Mouse (Mus musculus) neural tube, embryonic 14.5 days (tissue): ENCODE data around the gene Cadm4. TPM values are rescaled to one million over a fixed set of nuclear protein-coding genes. Genes with fewer than 3 reads are reported as not detected.
A peak's percentile ranks its signal among the peaks of the same experiment; 100 is the strongest.

Experiments used
- ATAC-seq: fragments of 200-750 bp; cut with Nextera tagmentation; 2 replicates; pipeline ENCODE4 v1.8.0; 2017; ENCODE audit warnings: low read depth, mild to moderate bottlenecking, moderate TSS enrichment, moderate library complexity
- H3K27ac ChIP-seq: fragments of 300-500 bp; sonication (generic); 2 replicates; pipeline ENCODE4 v1.5.1; 2014; ENCODE audit warnings: low read depth, mild to moderate bottlenecking, control low read depth, low read length, moderate library complexity, mixed read lengths
- H3K27me3 ChIP-seq: fragments of 300-500 bp; sonication (generic); 2 replicates; pipeline ENCODE4 v1.6.1; 2014; ENCODE audit warnings: low read length; ENCODE audit not compliant: control insufficient read depth, insufficient read depth
- H3K36me3 ChIP-seq: fragments of 300-500 bp; sonication (generic); 2 replicates; pipeline ENCODE4 v1.6.1; 2014; ENCODE audit warnings: low read length, mixed read lengths; ENCODE audit not compliant: control insufficient read depth, insufficient read depth
- H3K4me1 ChIP-seq: fragments of 300-500 bp; sonication (generic); 2 replicates; pipeline ENCODE4 v1.6.1; 2014; ENCODE audit warnings: low read length; ENCODE audit not compliant: control insufficient read depth, insufficient read depth
- H3K4me2 ChIP-seq: fragments of 300-500 bp; sonication (generic); 2 replicates; pipeline ENCODE4 v1.6.1; 2014; ENCODE audit warnings: mild to moderate bottlenecking, low read depth, low read length, control low read depth
- H3K4me3 ChIP-seq: fragments of 300-500 bp; sonication (generic); 2 replicates; pipeline ENCODE4 v1.5.1; 2014; ENCODE audit warnings: low read depth, low read length, control low read depth, mixed read lengths
- H3K9ac ChIP-seq: fragments of 300-500 bp; sonication (generic); replicated peaks from 2 replicates; pipeline ENCODE4 v1.6.1; 2014; ENCODE audit warnings: low read depth, mild to moderate bottlenecking, control low read depth, low read length, mixed read lengths
- H3K9me3 ChIP-seq: fragments of 300-500 bp; sonication (generic); 2 replicates; pipeline ENCODE4 v1.6.1; 2016; ENCODE audit warnings: low read length; ENCODE audit not compliant: control insufficient read depth
- WGBS: fragments of 180-500 bp; shearing (Covaris S2); extraction: QIAGEN DNeasy Blood & Tissue Kit; methylation state at CpG from one replicate; pipeline ENCODE4 v1.1.7; 2014; 5-methylcytosine and 5-hydroxymethylcytosine counted together
- polyA plus RNA-seq: library from polyadenylated mRNA; unstranded; fragments of >200 nt; fragmentation: Nextera tagmentation; extraction: Ambion mirVana; gene quantifications from 2 replicates; pipeline ENCODE4 v1.2.1, GENCODE M21; 2014

The Cadm4 gene
- polyA plus RNA-seq: 15.9 and 22.6 TPM in 2 replicates

DNA sequence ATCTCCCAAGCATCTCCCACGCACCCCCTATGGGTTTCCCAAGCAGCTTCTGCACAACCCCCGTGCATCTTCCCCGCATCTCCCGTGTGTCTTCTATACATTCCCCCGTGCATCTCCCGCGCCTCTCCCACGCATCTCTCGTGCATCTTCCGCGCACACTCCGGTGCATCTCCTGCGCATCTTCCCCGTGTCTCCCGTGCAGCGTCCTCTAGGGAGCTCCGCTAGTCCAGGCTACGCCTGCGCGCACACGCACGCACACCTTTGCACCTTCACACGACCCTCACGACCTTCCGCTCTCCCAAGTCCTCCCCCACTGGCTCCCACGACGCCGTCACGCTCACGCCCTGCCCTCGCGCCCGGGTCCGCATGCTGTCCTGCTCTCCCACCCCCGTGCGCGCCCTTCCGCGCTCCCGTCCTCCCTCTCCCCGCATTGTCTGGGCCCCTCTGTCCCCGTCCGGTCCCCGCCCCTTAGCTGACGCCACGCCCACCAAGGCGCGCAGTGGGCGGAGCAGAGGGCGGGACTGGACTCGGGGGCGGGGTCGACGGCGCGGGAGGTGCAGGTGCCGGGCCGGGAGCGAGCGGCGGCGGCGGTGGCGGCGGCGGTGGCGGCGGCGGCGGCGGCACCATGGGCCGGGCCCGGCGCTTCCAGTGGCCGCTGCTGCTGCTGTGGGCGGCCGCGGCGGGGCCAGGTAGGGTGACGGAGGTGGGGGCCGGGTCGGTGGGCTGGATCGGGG, at the start of gene Cadm4:
TSS of gene Cadm4 (plus strand) at position 550 of the 734 bp plus-strand sequence.
- peak within 1 kb of the TSS; percentile 92 for H3K9ac ChIP-seq
- peak within 1 kb of the TSS; percentile 88 for H3K27ac ChIP-seq
- H3K4me3 ChIP-seq: peak within 1 kb of the TSS; percentile 68
- WGBS: 1% methylated on average over 59 of the region's 83 CpGs
- H3K4me2 ChIP-seq: peak within 1 kb of the TSS; percentile 71
- no peaks in the 10 kb centered on the region; the same call in 1 of the 2 replicates for H3K27me3 ChIP-seq
- no peaks in the 10 kb centered on the region for H3K9me3 ChIP-seq
- H3K36me3 ChIP-seq: no peaks in the 10 kb centered on the region
- H3K4me1 ChIP-seq: peaks cover 43% of the 10 kb centered on the region
- ATAC-seq: peak; percentile 84

DNA sequence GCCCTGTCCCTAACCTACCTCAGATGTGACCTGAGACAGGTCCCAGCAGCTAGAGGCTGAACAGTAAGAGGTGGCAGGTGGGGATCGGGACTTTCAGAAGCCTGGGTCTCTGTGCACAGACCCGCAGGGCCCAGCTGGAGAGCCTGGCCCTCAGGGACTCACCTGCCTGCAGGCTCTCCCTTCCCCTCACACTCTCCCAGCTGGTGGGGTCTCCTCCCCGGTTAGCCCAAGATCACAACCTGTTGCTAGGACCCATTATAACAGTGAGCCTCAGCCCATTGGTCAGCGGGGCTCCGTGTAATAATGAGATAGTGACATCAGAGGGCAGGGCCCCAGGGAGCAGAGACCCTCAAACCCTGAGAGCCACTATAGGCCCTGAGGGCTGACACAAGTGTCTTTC, 46.5 kb upstream of the Cadm4 start:
- no peaks in the 10 kb centered on the region for H3K4me1 ChIP-seq
- no peak overlapping the region for H3K4me3 ChIP-seq
- WGBS: 75% methylated on average over 5 of the region's 5 CpGs
- no peaks in the 10 kb centered on the region for H3K9me3 ChIP-seq
- H3K36me3 ChIP-seq: no peaks in the 10 kb centered on the region
- no peak overlapping the region for H3K9ac ChIP-seq
- no peak overlapping the region for H3K4me2 ChIP-seq
- H3K27me3 ChIP-seq: no peaks in the 10 kb centered on the region
- no peak for ATAC-seq
- no peak overlapping the region for H3K27ac ChIP-seq

DNA sequence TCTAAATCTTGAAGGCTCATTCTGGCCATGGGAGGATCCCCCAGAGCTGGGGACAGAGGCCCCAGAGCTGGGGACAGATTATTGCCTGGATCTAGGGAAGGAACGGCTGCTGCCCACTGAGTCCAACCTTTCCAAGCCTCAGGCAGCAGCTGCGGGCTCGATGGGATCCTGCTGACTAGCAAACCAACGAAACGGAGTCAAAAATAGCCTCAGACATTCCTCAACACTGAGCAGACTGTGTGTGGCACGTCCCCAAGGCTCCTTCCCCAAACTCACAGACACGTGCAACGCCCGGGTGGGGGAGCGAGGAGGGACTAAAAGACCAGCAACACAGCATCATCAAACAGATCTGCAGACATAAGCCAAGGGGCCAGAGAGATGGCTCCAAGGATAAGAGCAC, 43.8 kb upstream of the Cadm4 start:
- H3K36me3 ChIP-seq: no peaks in the 10 kb centered on the region
- no peak overlapping the region for H3K27ac ChIP-seq
- H3K27me3 ChIP-seq: no peaks in the 10 kb centered on the region
- H3K4me3 ChIP-seq: no peak overlapping the region
- no peaks in the 10 kb centered on the region for H3K9me3 ChIP-seq
- no peak for ATAC-seq
- no peaks in the 10 kb centered on the region for H3K4me1 ChIP-seq
- 76% methylated on average over 10 of the region's 10 CpGs for WGBS
- H3K4me2 ChIP-seq: no peak overlapping the region
- no peak overlapping the region for H3K9ac ChIP-seq

DNA sequence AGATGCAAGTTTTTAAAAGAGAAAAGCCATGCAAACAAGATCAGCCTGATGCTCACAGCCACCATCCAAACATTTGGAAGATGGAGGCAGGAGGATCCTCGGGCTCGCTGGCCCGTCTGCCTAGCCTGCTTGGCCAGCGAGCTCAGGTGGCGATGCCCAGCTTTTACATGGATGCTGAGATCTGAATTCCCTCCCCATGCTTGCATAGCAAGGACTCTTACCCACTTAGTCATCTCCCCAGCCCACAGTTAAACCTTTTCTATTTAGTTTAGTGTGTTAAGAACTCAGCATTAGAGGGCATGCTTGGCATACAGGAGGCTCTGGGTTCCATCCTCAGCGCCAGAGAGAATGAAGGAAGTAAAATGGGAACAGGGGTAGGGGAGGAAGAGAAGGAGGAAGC, 42.6 kb upstream of the Cadm4 start:
- no peaks in the 10 kb centered on the region for H3K27me3 ChIP-seq
- no peaks in the 10 kb centered on the region for H3K4me1 ChIP-seq
- no peaks in the 10 kb centered on the region for H3K9me3 ChIP-seq
- no peak overlapping the region for H3K27ac ChIP-seq
- WGBS: 79% methylated on average over 6 of the region's 6 CpGs
- ATAC-seq: no peak
- H3K4me2 ChIP-seq: no peak overlapping the region
- H3K4me3 ChIP-seq: no peak overlapping the region
- H3K9ac ChIP-seq: no peak overlapping the region
- no peaks in the 10 kb centered on the region for H3K36me3 ChIP-seq

DNA sequence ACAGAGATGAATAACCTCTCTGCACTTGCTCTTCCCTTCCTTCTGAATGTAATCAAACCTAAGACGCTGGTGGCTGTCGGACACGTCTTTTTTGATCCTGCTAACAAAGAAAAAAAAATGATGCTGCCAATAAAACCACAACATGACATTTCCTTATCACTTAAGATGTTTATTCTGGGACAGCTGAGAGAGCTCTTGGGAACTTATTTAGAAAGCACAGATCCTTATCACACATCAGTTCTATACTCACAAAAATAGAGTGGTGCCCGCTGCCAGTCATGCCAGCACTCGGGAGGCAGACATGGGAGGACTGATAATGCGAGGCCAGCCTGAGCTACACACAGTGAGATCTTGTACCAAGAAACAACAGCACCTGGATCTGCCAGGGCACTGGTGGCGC, 41.9 kb upstream of the Cadm4 start:
- Histone ChIP-seq H3K4me1 (no peaks in the 10 kb centered on the region), H3K4me3 (no peak overlapping the region), H3K4me2 (no peak overlapping the region), H3K9ac (no peak overlapping the region), H3K27ac (no peak overlapping the region), H3K9me3 (no peaks in the 10 kb centered on the region), H3K27me3 (no peaks in the 10 kb centered on the region), H3K36me3 (no peaks in the 10 kb centered on the region)
- 85% methylated on average over 7 of the region's 7 CpGs for WGBS
- no peak for ATAC-seq

DNA sequence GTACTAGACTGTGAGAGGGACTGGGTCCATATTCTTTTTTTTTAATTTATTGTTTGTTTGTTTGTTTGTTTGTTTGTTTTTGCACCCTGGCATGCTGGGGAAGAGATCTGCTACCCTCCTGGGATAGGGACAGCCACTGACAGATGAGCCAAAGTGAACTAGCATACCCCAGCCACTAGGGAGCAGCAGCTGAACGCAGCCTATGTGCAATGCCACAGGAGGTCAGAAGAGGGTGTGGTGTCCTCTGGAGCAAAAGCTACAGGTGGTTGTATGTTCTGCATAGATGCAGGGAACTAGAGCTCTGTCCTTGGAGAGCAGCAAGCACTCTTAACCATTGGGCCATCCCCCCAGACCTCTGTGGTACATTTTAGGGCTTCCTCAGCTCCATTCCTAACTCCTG, 40.0 kb upstream of the Cadm4 start:
- whole genome bisulfite sequencing: 0% methylated on average over 1 of the region's 1 CpGs

DNA sequence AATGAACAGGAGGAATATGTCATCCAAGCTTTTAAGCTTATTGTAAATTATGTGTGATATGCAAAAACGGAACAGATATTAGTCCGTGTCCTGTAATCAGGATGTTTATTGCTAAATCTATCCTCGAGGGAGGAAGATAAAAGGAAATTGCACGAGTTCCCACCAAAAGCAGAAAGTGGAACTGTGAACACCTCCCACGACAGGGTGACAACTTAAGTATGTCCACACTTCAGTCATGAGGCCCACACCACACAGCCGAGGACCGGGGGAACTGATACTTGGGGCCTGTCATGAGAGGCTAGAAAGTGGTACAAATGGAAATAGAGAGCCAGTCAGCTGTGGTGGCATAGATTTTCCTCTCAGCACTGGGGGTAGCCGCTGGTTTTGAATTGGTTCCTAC, 39.5 kb upstream of the Cadm4 start:
- Histone ChIP-seq H3K9ac (no peak overlapping the region), H3K27me3 (no peaks in the 10 kb centered on the region), H3K36me3 (no peaks in the 10 kb centered on the region), H3K4me1 (no peaks in the 10 kb centered on the region), H3K27ac (no peak overlapping the region), H3K4me3 (no peak overlapping the region), H3K4me2 (no peak overlapping the region), H3K9me3 (no peaks in the 10 kb centered on the region)
- ATAC-seq: no peak
- 81% methylated on average over 8 of the region's 8 CpGs for WGBS

More for the DNA sequence above, 40.0 kb upstream of the Cadm4 start:
- H3K9me3 ChIP-seq: no peaks in the 10 kb centered on the region
- ATAC-seq: no peak
- H3K4me3 ChIP-seq: no peak overlapping the region
- H3K9ac ChIP-seq: no peak overlapping the region
- no peaks in the 10 kb centered on the region for H3K36me3 ChIP-seq
- no peak overlapping the region for H3K4me2 ChIP-seq
- no peak overlapping the region for H3K27ac ChIP-seq
- H3K4me1 ChIP-seq: no peaks in the 10 kb centered on the region
- no peaks in the 10 kb centered on the region for H3K27me3 ChIP-seq

DNA sequence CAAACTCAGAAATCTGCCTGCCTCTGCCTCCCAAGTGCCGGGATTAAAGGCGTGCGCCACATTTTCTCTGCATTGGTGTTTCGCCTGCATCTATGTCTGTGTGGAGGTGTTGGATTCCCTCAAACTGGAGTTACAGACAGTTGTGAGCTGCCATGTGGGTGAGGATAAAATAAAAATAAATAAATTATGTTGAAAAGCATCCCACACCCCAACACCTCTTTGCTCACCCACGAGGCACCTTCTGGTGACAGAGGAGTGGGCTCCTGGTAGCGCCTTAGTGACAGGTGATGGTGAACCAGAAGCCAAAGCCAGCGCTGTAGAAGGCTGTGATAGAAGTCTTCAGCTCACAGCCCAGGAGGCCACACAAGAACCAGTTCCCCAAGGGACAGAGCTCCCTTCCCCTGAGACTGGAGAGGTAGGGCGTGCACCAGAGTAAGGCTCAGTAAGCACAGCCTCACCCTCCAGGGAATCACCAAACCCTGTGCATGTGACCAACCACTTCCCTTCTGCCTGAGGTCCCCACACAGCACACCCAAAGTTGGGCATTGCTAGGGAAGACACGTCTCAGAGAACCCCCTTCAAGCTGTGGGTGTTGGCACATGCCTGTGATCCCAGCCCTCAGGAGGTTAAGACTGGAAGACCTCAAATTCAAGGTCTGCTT, 36.4 kb upstream of the Cadm4 start:
- Histone ChIP-seq H3K9me3 (no peaks in the 10 kb centered on the region), H3K36me3 (no peaks in the 10 kb centered on the region), H3K9ac (no peak overlapping the region), H3K27ac (no peak overlapping the region), H3K27me3 (no peaks in the 10 kb centered on the region), H3K4me3 (no peak overlapping the region), H3K4me1 (no peaks in the 10 kb centered on the region), H3K4me2 (no peak overlapping the region)
- WGBS: 89% methylated on average over 9 of the region's 9 CpGs
- no peak for ATAC-seq

DNA sequence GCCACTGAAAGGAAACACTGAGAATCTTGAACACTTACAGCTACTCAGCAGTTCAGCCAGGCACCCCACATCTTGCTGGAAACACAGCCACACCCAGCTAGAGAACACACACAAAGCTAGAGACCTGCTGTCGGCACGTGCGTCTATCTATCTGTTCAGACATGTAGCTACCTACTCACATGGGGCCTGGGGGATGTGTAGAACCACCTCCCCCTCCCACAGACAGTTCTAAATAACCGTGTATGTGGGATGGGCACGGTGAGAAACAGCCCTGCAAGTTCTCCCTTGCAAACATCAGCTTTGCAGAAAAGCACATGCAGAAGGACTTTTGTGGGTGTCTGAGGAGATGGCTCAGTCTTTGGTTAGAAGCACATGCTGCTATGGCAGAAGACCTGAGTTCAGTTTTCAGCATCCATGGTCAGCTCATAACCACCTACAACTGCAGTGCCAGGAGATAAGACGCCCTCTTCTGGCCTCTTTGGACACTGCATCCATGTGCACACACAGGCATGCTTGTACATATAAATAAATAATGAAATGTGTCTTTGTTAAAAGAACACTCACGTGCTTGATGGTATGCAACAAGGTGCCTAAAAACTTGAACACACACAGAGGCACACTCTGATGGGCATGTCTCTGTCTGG, 35.0 kb upstream of the Cadm4 start:
- Histone ChIP-seq H3K36me3 (no peaks in the 10 kb centered on the region), H3K9ac (no peak overlapping the region), H3K4me2 (no peak overlapping the region), H3K4me1 (no peaks in the 10 kb centered on the region), H3K27me3 (no peaks in the 10 kb centered on the region), H3K27ac (no peak overlapping the region), H3K9me3 (no peaks in the 10 kb centered on the region), H3K4me3 (no peak overlapping the region)
- ATAC-seq: no peak
- WGBS: 82% methylated on average over 7 of the region's 7 CpGs
